Mouse (Mus musculus) CH12.LX (cell line): ENCODE data around the gene Bst2. TPM values are rescaled to one million over a fixed set of nuclear protein-coding genes. Genes with fewer than 3 reads are reported as not detected.

Experiments
- DNase-seq: peaks from one replicate; pipeline ENCODE4 v3.0.0-alpha.2; 2013; ENCODE audit errors: extremely low read depth
- H3K27ac ChIP-seq: 2 replicates; pipeline ENCODE4 v1.5.1; 2012; ENCODE audit warnings: low read depth, mild to moderate bottlenecking, control low read depth, moderate library complexity; ENCODE audit not compliant: insufficient read depth
- H3K27me3 ChIP-seq: replicated peaks from 2 replicates; pipeline ENCODE3; 2012; ENCODE audit warnings: inconsistent platforms
- H3K36me3 ChIP-seq, 2 experiments: replicated peaks in 1 of 2; 2 replicates each; pipeline versions ENCODE3 to v1.6.1; 2012; ENCODE audit warnings: inconsistent platforms in 1 of 2, low read length in 1 of 2, mild to moderate bottlenecking in 1 of 2, mixed read lengths in 1 of 2, moderate library complexity in 1 of 2; ENCODE audit not compliant: control insufficient read depth in 1 of 2, insufficient read depth in 1 of 2
- H3K4me1 ChIP-seq, 2 experiments: 2 replicates each; pipeline ENCODE4 v1.6.1; 2012; ENCODE audit warnings: inconsistent platforms in 1 of 2, moderate library complexity in 1 of 2; ENCODE audit not compliant: insufficient read depth in 2 of 2, control insufficient read depth in 1 of 2
- H3K4me2 ChIP-seq: 2 replicates; pipeline ENCODE4 v1.6.1; 2012; ENCODE audit warnings: low read depth, mild to moderate bottlenecking, control low read depth; ENCODE audit not compliant: poor library complexity, insufficient read depth, severe bottlenecking
- H3K4me3 ChIP-seq, 3 experiments: fragments of 150-350 bp in 1 of 3; sonication (generic) in 1 of 3; replicated peaks in 1 of 3; 2 replicates each; pipeline versions ENCODE3 to v1.5.1; 2011 to 2012; ENCODE audit warnings: low read depth in 2 of 3, low read length in 2 of 3, mild to moderate bottlenecking in 2 of 3, moderate library complexity in 2 of 3, control low read depth in 1 of 3, improper control_type of control experiment in 1 of 3, inconsistent platforms in 1 of 3, mixed read lengths in 1 of 3; ENCODE audit not compliant: poor library complexity in 1 of 3
- H3K79me2 ChIP-seq: replicated peaks from 2 replicates; pipeline ENCODE4 v1.6.1; 2012; ENCODE audit warnings: mild to moderate bottlenecking, moderate library complexity; ENCODE audit not compliant: control insufficient read depth, poor library complexity, insufficient read depth, severe bottlenecking; ENCODE audit errors: extremely low read depth
- H3K9ac ChIP-seq: 2 replicates; pipeline ENCODE4 v1.6.1; 2012; ENCODE audit warnings: low read depth, mild to moderate bottlenecking, control low read depth, moderate library complexity; ENCODE audit not compliant: insufficient read depth
- H3K9me3 ChIP-seq: replicated peaks from 2 replicates; pipeline ENCODE3; 2012; ENCODE audit warnings: low read length, inconsistent platforms, mixed read lengths
- BHLHE40 ChIP-seq: IDR thresholded peaks from 2 replicates; pipeline ENCODE4 v1.6.1; 2011; ENCODE audit warnings: mild to moderate bottlenecking, low read depth, low read length, improper control_type of control experiment
- CHD1 ChIP-seq: IDR thresholded peaks from 2 replicates; pipeline ENCODE4 v1.6.1; 2012; ENCODE audit warnings: low read depth, low read length, improper control_type of control experiment, inconsistent platforms
- CHD2 ChIP-seq: IDR thresholded peaks from 2 replicates; pipeline ENCODE4 v1.6.1; 2011; ENCODE audit warnings: low read length, improper control_type of control experiment
- E2F4 ChIP-seq: IDR thresholded peaks from 2 replicates; pipeline ENCODE4 v1.6.1; 2011; ENCODE audit warnings: low read depth, low read length, improper control_type of control experiment; ENCODE audit not compliant: insufficient replicate concordance
- ELF1 ChIP-seq: IDR thresholded peaks from 2 replicates; pipeline ENCODE4 v1.6.1; 2014; ENCODE audit warnings: low read depth, mild to moderate bottlenecking, inconsistent platforms, low read length, improper control_type of control experiment
- EP300 ChIP-seq: IDR thresholded peaks from 2 replicates; pipeline ENCODE4 v1.6.1; 2011; ENCODE audit warnings: low read length, improper control_type of control experiment
- ETS1 ChIP-seq: conservative IDR thresholded peaks from 2 replicates; pipeline ENCODE4 v1.6.1; 2012; ENCODE audit warnings: low read depth, mild to moderate bottlenecking, inconsistent platforms, low read length, improper control_type of control experiment, moderate library complexity
- GABPA ChIP-seq: IDR thresholded peaks from 2 replicates; pipeline ENCODE4 v1.6.1; 2012; ENCODE audit warnings: low read depth, low read length, improper control_type of control experiment, inconsistent platforms; ENCODE audit not compliant: insufficient replicate concordance
- HCFC1 ChIP-seq: IDR thresholded peaks from 2 replicates; pipeline ENCODE4 v1.6.1; 2012; ENCODE audit warnings: low read depth, mild to moderate bottlenecking, inconsistent platforms, low read length, improper control_type of control experiment
- JUND ChIP-seq: conservative IDR thresholded peaks from 2 replicates; pipeline ENCODE4 v1.6.1; 2011; ENCODE audit warnings: low read depth, low read length, improper control_type of control experiment
- KAT2A ChIP-seq: IDR thresholded peaks from 2 replicates; pipeline ENCODE4 v1.6.1; 2012; ENCODE audit warnings: low read length, improper control_type of control experiment, inconsistent platforms; ENCODE audit not compliant: insufficient replicate concordance
- MAFK ChIP-seq: IDR thresholded peaks from 2 replicates; pipeline ENCODE4 v1.6.1; 2011; ENCODE audit warnings: low read length, improper control_type of control experiment; ENCODE audit not compliant: insufficient replicate concordance
- MAX ChIP-seq: IDR thresholded peaks from 2 replicates; pipeline ENCODE4 v1.6.1; 2011; ENCODE audit warnings: low read length, improper control_type of control experiment
- MAZ ChIP-seq: IDR thresholded peaks from 2 replicates; pipeline ENCODE4 v1.6.1; 2012; ENCODE audit warnings: low read depth, mild to moderate bottlenecking, inconsistent platforms, low read length, improper control_type of control experiment, moderate library complexity
- MEF2A ChIP-seq: IDR thresholded peaks from 2 replicates; pipeline ENCODE4 v1.6.1; 2014; ENCODE audit warnings: low read depth, mild to moderate bottlenecking, inconsistent platforms, low read length, improper control_type of control experiment, borderline replicate concordance
- NRF1 ChIP-seq: IDR thresholded peaks from 2 replicates; pipeline ENCODE4 v1.6.1; 2014; ENCODE audit warnings: low read depth, mild to moderate bottlenecking, inconsistent platforms, low read length, improper control_type of control experiment, moderate library complexity
- PAX5 ChIP-seq: IDR thresholded peaks from 2 replicates; pipeline ENCODE4 v1.6.1; 2012; ENCODE audit warnings: low read length, inconsistent platforms, mixed read lengths
- POLR2AphosphoS2 ChIP-seq: IDR thresholded peaks from 2 replicates; pipeline ENCODE4 v1.6.1; 2011; ENCODE audit warnings: low read depth, low read length, improper control_type of control experiment
- RAD21 ChIP-seq: IDR thresholded peaks from 2 replicates; pipeline ENCODE4 v1.6.1; 2011; ENCODE audit warnings: low read depth, mild to moderate bottlenecking, low read length, improper control_type of control experiment, moderate library complexity
- RCOR1 ChIP-seq: conservative IDR thresholded peaks from 2 replicates; pipeline ENCODE4 v1.6.1; 2012; ENCODE audit warnings: low read depth, mild to moderate bottlenecking, inconsistent platforms, low read length, improper control_type of control experiment
- SMC3 ChIP-seq: IDR thresholded peaks from 2 replicates; pipeline ENCODE4 v1.6.1; 2011; ENCODE audit warnings: low read depth, low read length, improper control_type of control experiment
- TBP ChIP-seq: conservative IDR thresholded peaks from 2 replicates; pipeline ENCODE4 v1.6.1; 2011; ENCODE audit warnings: low read depth, low read length, improper control_type of control experiment
- TCF12 ChIP-seq: IDR thresholded peaks from 2 replicates; pipeline ENCODE4 v1.6.1; 2014; ENCODE audit warnings: low read depth, mild to moderate bottlenecking, inconsistent platforms, low read length, improper control_type of control experiment
- USF1 ChIP-seq: IDR thresholded peaks from 2 replicates; pipeline ENCODE4 v1.6.1; 2014; ENCODE audit warnings: low read depth, mild to moderate bottlenecking, inconsistent platforms, low read length, improper control_type of control experiment
- ZC3H11A ChIP-seq: IDR thresholded peaks from 2 replicates; pipeline ENCODE4 v1.6.1; 2012; ENCODE audit warnings: low read depth, mild to moderate bottlenecking, inconsistent platforms, low read length, improper control_type of control experiment
- ZKSCAN1 ChIP-seq: IDR thresholded peaks from 2 replicates; pipeline ENCODE4 v1.6.1; 2012; ENCODE audit warnings: low read depth, inconsistent platforms, low read length, improper control_type of control experiment, borderline replicate concordance
- ZMIZ1 ChIP-seq: IDR thresholded peaks from 2 replicates; pipeline ENCODE4 v1.6.1; 2012; ENCODE audit warnings: low read depth, mild to moderate bottlenecking, inconsistent platforms, low read length, improper control_type of control experiment
- dilution Hi-C: fragments of 300-500 bp; cut with MboI; formaldehyde crosslinking; loops from 2 replicates; pipeline ENCODE4 v1.14.3; 2020; ENCODE audit warnings: low sequenced_read_pairs; ENCODE audit not compliant: extremely low pct_unique_long_range_greater_than_20kb, extremely low pct_ligation_motif_present
- in situ Hi-C: fragments of 300-500 bp; cut with MboI; formaldehyde crosslinking; loops from 3 replicates; pipeline ENCODE4 v1.14.3; 2019; ENCODE audit warnings: low sequenced_read_pairs, low pct_ligation_motif_present, low pct_unique_long_range_greater_than_20kb, mixed read lengths
- polyA plus RNA-seq: library from polyadenylated mRNA; unstranded; fragments of >175 nt; gene quantifications from 2 replicates; pipeline ENCODE4 v1.2.1, GENCODE M21; 2012; ENCODE audit warnings: low read depth; ENCODE audit not compliant: insufficient read length
- total RNA-seq, 2 experiments: library from RNA; depleted of rRNA; stranded (reverse); fragments of 300-350 nt in 1 of 2; fragments of >200 nt in 1 of 2; gene quantifications; 2 replicates each; pipeline ENCODE4 v1.2.3; 2012 to 2014

The Bst2 gene
- total and polyA plus RNA-seq, 3 experiments: 214 to 424 (median 304) TPM

- Histone ChIP-seq H3K4me2 (no peak overlapping the region), H3K4me1 (peaks cover 5 to 13% of the 10 kb centered on the region in 2 experiments; a peak in 3 of 4 replicates), H3K4me3 (no peak overlapping the region), H3K79me2 (no peaks in the 10 kb centered on the region), H3K27me3 (peaks cover 3% of the 10 kb centered on the region), H3K9ac (no peak overlapping the region), H3K36me3 (no peaks in the 10 kb centered on the region), H3K27ac (no peak overlapping the region), H3K9me3 (peaks cover 14% of the 10 kb centered on the region)
- dilution Hi-C loops (no loop called here), in situ Hi-C loops (no loop called here)
- no peak for DNase-seq
- TF ChIP-seq TCF12 (no peak), MEF2A (no peak), RCOR1 (no peak), TBP (no peak), HCFC1 (no peak), ZMIZ1 (no peak), MAFK (no peak), ZC3H11A (no peak), KAT2A (no peak), ZKSCAN1 (no peak), JUND (no peak), MAX (no peak), CHD1 (no peak), SMC3 (no peak), GABPA (no peak), BHLHE40 (no peak), ELF1 (no peak), PAX5 (no peak), CHD2 (no peak), EP300 (no peak)
Observed at GRCm38 (mm10) chr8:71568941-71569340, 31.7 kb upstream of the Bst2 start.

DNA sequence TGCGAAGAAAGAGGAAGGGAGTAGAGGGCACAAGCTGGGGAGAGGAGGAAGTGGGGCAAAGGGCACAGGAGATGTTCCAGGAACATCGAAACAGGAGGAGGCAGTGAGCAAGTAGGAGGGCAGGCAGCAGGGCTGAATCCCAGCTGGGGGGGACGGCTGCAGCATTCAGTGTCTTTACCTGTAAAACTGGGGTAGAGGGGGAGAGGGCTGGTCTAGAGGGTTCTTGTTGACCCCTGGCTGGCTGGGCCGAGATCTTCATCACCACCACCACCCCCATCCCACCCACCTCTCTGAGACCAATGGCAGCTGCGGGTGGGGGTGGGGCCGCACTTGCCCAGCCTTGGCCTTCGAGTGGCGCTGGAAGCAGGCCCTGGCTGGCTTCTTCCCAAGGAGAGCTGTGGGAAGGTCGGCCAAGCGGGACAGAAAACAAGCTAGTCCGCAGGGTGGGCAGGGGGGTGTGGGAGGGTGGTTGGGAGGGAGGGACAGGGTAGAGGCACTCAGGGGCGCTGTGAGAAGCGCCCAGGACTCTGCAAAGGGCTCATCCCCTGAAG lies 31.2 kb upstream of the Bst2 start, which contains the start of gene Slc27a1:
Gene Slc27a1, plus strand, starts transcription at position 496 of the 551 bp plus-strand sequence.
- Histone ChIP-seq H3K9ac (no peak within 1 kb of the TSS), H3K27ac (no peak within 1 kb of the TSS), H3K27me3 (peaks cover 3% of the 10 kb centered on the region), H3K9me3 (peaks cover 16% of the 10 kb centered on the region), H3K4me1 (peaks cover 5 to 13% of the 10 kb centered on the region in 2 experiments; a peak in 3 of 4 replicates), H3K4me3 (no peak within 1 kb of the TSS), H3K79me2 (no peaks in the 10 kb centered on the region), H3K4me2 (no peak within 1 kb of the TSS), H3K36me3 (no peaks in the 10 kb centered on the region)
- TF ChIP-seq NRF1 (no peak), ZMIZ1 (no peak), EP300 (no peak), BHLHE40 (no peak), MAFK (no peak), CHD1 (no peak), USF1 (no peak), PAX5 (no peak), GABPA (no peak), CHD2 (no peak), ELF1 (no peak), RAD21 (no peak), TBP (no peak), ETS1 (no peak), ZC3H11A (no peak), E2F4 (no peak), POLR2AphosphoS2 (no peak), MAZ (no peak), HCFC1 (no peak), JUND (no peak)
- DNase-seq: no peak
- in situ Hi-C loops: no loop called here
- dilution Hi-C loops: no loop called here
